Mouse (Mus musculus) liver, adult 2 months (tissue): ENCODE measurements around the gene Gm48552. TPM values are rescaled to one million over a fixed set of nuclear protein-coding genes. Genes with fewer than 3 reads are reported as not detected.
A peak's percentile ranks its signal among the peaks of the same experiment; 100 is the strongest.

ENCODE experiments used
- DNase-seq: peaks from one replicate; pipeline ENCODE4 v3.0.0-alpha.2; 2011; ENCODE audit warnings: low read depth, low spot score; ENCODE audit errors: extremely low read depth
- H3K27ac ChIP-seq: fragments of 200-500 bp; replicated peaks from 2 replicates; pipeline ENCODE4 v1.5.1; 2012; ENCODE audit warnings: low read depth, mild to moderate bottlenecking, control low read depth, inconsistent platforms, low read length; ENCODE audit not compliant: insufficient read depth
- H3K27me3 ChIP-seq: fragments of 200-500 bp; 2 replicates; pipeline ENCODE4 v1.6.1; 2012; ENCODE audit warnings: mild to moderate bottlenecking, moderate library complexity, low read length, inconsistent platforms; ENCODE audit not compliant: control insufficient read depth, insufficient read depth
- H3K36me3 ChIP-seq: fragments of 200-500 bp; 2 replicates; pipeline ENCODE4 v1.6.1; 2012; ENCODE audit warnings: low read length, inconsistent platforms; ENCODE audit not compliant: control insufficient read depth, insufficient read depth
- H3K4me1 ChIP-seq: fragments of 200-500 bp; 2 replicates; pipeline ENCODE4 v1.6.1; 2011; ENCODE audit warnings: low read length; ENCODE audit not compliant: control insufficient read depth, insufficient read depth
- H3K4me3 ChIP-seq: fragments of 200-500 bp; 2 replicates; pipeline ENCODE4 v1.5.1; 2011; ENCODE audit warnings: low read depth, mild to moderate bottlenecking, control low read depth, low read length, moderate library complexity; ENCODE audit not compliant: insufficient read depth
- H3K79me2 ChIP-seq: fragments of 200-500 bp; 2 replicates; pipeline ENCODE4 v1.6.1; 2012; ENCODE audit warnings: inconsistent platforms, mild to moderate bottlenecking, low read length, moderate library complexity; ENCODE audit not compliant: control insufficient read depth, insufficient read depth
- H3K9ac ChIP-seq: fragments of 200-500 bp; 2 replicates; pipeline ENCODE4 v1.6.1; 2012; ENCODE audit warnings: low read depth, mild to moderate bottlenecking, control low read depth, inconsistent platforms, low read length
- CTCF ChIP-seq: fragments of 200-500 bp; IDR thresholded peaks from 2 replicates; pipeline ENCODE4 v1.5.1; 2011; ENCODE audit warnings: low read depth, low read length, control low read depth
- POLR2A ChIP-seq: fragments of 200-500 bp; IDR thresholded peaks from 2 replicates; pipeline ENCODE4 v1.6.1; 2011; ENCODE audit warnings: low read length, control low read depth; ENCODE audit not compliant: insufficient read depth; ENCODE audit errors: extremely low read depth
- WGBS: fragments of 180-500 bp; shearing (Covaris S2); methylation state at CpG from one replicate; pipeline ENCODE4 v1.1.7; 2018; 5-methylcytosine and 5-hydroxymethylcytosine counted together
- polyA plus RNA-seq: library from polyadenylated mRNA; depleted of rRNA; stranded (reverse); fragments of >200 nt; gene quantifications from 2 replicates; pipeline ENCODE4 v1.2.3, GENCODE M21; 2012
- total RNA-seq: library from RNA; depleted of rRNA; stranded (reverse); fragments of >200 nt; gene quantifications from 2 replicates; pipeline ENCODE4 v1.2.3, GENCODE M21; 2014

Gene Gm48552
- total and polyA plus RNA-seq, 2 experiments: 1.4 TPM; not detected in 1

DNA sequence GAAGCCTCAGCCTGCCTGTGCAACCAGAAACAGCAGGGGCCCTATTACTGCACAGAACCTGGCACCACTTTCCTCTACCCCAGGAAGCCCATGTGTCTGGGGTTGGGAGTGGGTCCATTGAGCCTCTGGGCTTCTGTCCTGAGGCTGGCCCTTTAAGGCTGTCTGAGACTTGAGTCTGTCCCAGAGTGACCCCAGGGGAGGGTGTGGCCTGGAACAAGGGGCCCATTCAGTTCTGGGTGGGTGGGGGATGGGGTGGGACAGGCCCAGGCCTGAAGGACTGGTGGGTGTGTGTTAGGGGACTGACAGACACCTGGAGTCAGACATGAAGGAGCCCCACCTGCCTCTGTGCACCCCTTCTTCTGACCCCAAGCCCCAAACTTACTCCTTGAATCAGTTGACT lies 25.9 kb downstream of the Gm48552 start:
- Histone ChIP-seq H3K4me1 (peaks cover 82% of the 10 kb centered on the region), H3K27ac (peak overlapping the region; percentile 89), H3K4me3 (no peak overlapping the region), H3K79me2 (peaks cover 38% of the 10 kb centered on the region; the same call in 1 of the 2 replicates), H3K9ac (peak overlapping the region; percentile 86), H3K27me3 (no peaks in the 10 kb centered on the region), H3K36me3 (no peaks in the 10 kb centered on the region)
- no peak for DNase-seq
- TF ChIP-seq POLR2A: no peak
- no peak for TF ChIP-seq CTCF

- H3K27ac ChIP-seq: peak overlapping the region; percentile 89
- DNase-seq: no peak
- H3K9ac ChIP-seq: peak overlapping the region; percentile 32
- H3K36me3 ChIP-seq: no peaks in the 10 kb centered on the region
- no peaks in the 10 kb centered on the region for H3K27me3 ChIP-seq
- H3K79me2 ChIP-seq: peaks cover 40% of the 10 kb centered on the region
- TF ChIP-seq CTCF (no peak), POLR2A (no peak)
- H3K4me1 ChIP-seq: peaks cover 83% of the 10 kb centered on the region
- H3K4me3 ChIP-seq: no peak overlapping the region
- WGBS: 61% methylated on average over 5 of the region's 5 CpGs
Measured at GRCm38 (mm10) chr10:81415146-81415545, 26.3 kb downstream of the Gm48552 start.

- Histone ChIP-seq H3K27me3 (no peaks in the 10 kb centered on the region), H3K36me3 (no peaks in the 10 kb centered on the region), H3K27ac (peak overlapping the region; percentile 89), H3K4me3 (no peak overlapping the region), H3K9ac (peak overlapping the region; percentile 18; the same call in 1 of the 2 replicates), H3K4me1 (peaks cover 83% of the 10 kb centered on the region), H3K79me2 (peaks cover 46% of the 10 kb centered on the region)
- 47% methylated on average over 17 of the region's 17 CpGs for WGBS
- peak; percentile 29 for DNase-seq
- TF ChIP-seq POLR2A: no peak
- TF ChIP-seq CTCF: no peak
Measured at GRCm38 (mm10) chr10:81415549-81416310, 26.9 kb downstream of the Gm48552 start.

DNA sequence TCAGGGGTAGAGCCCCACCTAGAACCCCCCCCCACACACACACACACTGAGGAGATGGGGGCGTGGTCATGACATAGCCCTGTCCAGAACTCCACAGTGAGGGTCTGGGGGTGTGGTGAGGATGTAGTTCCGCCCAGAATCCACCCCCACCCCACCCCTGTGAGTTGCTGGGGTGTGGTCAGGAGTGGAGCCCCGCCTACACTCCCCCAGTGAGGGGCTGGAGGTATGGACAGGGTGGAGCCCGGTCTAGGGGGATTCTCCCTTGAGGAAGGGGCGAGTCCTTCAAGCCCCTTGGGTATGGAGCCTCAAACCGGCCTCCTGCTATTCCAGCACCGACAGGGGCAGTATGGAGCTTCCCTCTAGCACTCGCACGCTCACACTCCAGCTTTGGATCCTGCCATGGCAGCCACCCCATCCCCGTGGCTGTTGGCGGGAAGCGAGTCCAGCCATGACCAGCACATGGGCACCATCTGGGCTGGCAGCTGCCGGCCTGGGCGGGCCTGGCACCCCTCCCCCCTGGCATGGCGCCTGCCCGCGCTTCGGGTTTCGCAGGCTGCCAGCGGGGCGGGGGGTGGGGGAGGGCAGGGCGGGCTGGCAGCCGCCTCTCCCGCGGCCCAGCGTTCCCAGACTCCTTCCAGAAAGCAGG lies 27.9 kb downstream of the Gm48552 start:
- H3K79me2 ChIP-seq: peaks cover 55% of the 10 kb centered on the region
- H3K36me3 ChIP-seq: no peaks in the 10 kb centered on the region
- no peaks in the 10 kb centered on the region for H3K27me3 ChIP-seq
- peak overlapping the region; percentile 39 for H3K9ac ChIP-seq
- no peak for TF ChIP-seq CTCF
- TF ChIP-seq POLR2A: no peak
- H3K4me1 ChIP-seq: peaks cover 83% of the 10 kb centered on the region
- H3K27ac ChIP-seq: peak overlapping the region; percentile 82
- WGBS: 16% methylated on average over 26 of the region's 26 CpGs
- DNase-seq: peak; percentile 75
- peak overlapping the region; percentile 5; the same call in 1 of the 2 replicates for H3K4me3 ChIP-seq

GRCm38 (mm10) chr10:81417227-81418215 lies 28.7 kb downstream of the Gm48552 start:
- no peaks in the 10 kb centered on the region for H3K27me3 ChIP-seq
- H3K9ac ChIP-seq: peak overlapping the region; percentile 39
- no peaks in the 10 kb centered on the region for H3K36me3 ChIP-seq
- H3K79me2 ChIP-seq: peaks cover 61% of the 10 kb centered on the region
- 32% methylated on average over 12 of the region's 12 CpGs for WGBS
- peaks cover 81% of the 10 kb centered on the region for H3K4me1 ChIP-seq
- H3K27ac ChIP-seq: peak overlapping the region; percentile 64
- TF ChIP-seq CTCF: no peak
- no peak for TF ChIP-seq POLR2A
- no peak overlapping the region; the same call in 1 of the 2 replicates for H3K4me3 ChIP-seq
- no peak for DNase-seq
